Mouse (Mus musculus) naive thymus-derived CD4-positive, alpha-beta T cell, adult 2 months (primary cell): Measurements from ENCODE around the gene Ldlrap1.

ENCODE experiments used
- DNase-seq: peaks from one replicate; pipeline ENCODE4 v3.0.0-alpha.2; 2011; ENCODE audit warnings: low read depth

Gene Ldlrap1

DNA sequence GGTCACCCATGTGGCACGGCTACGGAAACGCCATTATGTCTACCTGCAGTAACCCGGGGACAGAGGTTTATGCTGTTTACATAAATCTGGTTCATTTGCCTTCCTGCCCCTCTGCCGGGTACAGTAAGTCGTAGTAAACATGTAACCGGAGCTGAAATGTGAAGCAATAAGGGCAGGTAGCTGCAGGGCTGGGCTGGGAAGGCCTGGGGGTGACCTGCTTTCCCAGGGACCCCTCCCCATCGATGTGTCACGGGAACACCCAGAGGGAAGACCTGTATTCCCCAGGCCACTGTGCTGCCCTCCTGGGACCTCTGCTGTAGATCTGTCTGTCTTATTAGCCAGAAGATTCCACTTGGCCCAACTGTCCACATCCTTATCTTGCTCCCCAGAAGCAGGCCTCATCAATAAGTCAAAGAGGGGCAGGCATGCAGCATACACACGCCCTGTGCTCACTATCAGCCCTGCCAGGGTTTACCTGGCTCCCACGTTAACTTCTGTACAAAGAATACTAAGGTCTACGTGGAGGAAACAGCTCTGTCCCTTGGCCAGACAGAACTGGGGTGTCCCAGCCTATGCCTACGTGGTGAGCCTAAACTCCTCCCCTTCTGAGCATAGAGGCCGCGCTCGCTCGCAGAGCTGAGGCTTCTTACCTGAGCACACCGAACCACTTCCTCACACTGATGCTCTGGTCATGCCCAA is 16.0 kb downstream of the Ldlrap1 start:
- DNase-seq = peak; percentile 74

DNA sequence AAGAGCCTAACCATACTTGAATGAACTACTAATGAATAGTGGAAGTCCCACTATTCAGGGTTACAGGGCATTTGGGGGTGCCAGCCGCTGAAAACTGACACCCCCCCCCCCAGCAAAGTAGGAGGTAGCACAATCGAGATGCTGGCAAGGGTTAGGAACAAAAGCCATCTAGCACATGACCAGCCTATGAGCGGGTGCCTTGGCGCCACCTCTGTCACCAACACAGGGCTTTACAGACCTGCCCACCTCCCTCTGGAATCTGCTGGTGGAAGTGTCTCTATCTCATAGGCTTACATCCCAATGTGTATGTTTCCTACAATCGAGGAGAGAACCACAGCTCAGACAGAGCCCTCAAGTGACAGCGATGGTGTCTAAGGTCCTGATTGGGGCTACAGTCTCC is 17.0 kb downstream of the Ldlrap1 start:
- no peak for DNase-seq

DNA sequence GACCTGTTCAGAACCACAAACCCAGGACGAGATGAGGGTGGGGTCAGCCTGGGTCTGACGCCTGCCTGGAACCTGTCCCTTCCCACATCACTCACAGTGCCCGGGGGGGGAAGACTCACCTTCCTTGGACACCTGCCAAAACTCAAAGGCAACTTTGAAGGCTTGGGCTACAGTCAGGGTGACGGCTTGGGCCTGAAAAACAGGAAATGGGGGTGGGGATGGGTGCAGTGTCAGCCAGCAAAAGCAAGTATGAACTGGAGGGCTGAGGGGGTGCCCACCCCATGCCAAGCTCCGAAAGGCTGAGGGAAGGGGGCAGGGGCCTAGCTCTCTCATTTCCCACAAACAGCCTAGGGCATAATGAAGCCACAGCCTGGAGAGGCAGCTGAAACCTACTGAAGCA is 17.6 kb downstream of the Ldlrap1 start:
- peak; percentile 96 for DNase-seq

DNA sequence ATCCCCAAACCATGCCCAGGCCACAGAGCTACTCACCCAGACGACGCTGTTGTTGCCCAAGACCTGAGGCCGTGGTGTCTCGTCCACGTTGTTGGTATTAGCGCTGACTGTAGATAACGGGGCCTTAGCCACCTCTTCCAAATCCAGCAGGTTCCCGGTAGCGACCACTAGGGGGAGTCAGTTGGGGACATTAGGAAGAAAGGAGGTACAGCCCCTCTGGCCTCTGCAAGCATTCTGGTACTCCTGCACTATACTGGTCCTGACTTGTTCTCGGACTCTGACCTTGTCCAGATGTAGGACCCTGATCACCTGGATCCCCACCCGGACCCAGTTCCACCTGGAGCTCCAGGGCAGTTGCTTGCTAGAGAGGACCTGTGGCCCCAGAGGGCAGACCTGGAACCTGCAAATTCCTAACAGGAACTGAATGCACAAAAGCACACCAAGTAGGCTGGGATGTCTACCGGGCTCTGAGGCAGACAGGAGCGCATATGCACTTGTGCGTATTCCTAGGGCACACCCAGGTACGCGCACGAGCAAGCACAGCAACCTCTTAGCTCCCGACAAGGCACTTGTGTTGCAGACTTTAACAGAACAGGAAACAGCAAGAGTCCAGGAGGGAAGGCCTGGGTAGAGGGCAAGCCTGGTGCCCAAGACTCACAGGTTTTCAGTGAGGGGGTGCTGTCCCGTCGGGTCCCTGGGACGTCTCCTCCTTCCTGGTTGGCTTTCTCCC is 18.4 kb downstream of the Ldlrap1 start:
- peak; percentile 84 for DNase-seq

DNA sequence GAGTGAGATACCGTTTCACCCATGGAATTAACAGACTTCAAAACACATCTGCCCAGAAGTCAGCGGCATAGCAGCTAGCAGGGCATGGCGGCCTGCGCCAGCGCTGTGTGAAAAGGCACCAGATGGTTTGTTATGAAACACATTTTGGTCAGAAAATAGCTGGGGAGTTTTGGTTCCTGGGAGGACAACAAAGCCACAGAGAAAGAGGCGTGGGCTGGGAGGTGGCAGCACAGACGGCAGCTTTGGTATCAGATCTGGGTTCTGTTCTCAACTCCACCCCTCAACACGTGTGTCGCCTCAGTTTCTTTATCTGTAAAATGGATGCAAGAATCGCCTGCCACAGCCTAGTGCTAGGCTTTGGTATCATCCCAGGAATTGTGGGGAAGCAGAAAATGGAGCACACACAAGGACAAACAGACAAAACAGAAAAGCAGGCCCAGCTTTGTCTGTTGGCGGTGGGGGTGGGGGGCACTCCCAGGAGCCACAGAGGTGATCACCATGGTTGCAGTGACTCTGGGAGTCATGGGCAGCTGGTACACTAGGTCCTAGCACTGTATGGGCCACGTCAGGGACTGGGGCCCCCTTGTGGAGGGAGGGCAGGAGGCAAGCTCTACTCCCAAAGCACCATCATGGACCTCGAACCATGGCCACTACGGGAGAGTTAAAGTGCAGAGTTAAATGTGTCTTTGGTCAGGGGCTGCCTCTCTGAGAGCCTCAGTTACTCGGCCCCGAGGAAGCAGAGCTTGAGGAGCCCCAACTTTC is 21.7 kb downstream of the Ldlrap1 start:
- no peak for DNase-seq

DNA sequence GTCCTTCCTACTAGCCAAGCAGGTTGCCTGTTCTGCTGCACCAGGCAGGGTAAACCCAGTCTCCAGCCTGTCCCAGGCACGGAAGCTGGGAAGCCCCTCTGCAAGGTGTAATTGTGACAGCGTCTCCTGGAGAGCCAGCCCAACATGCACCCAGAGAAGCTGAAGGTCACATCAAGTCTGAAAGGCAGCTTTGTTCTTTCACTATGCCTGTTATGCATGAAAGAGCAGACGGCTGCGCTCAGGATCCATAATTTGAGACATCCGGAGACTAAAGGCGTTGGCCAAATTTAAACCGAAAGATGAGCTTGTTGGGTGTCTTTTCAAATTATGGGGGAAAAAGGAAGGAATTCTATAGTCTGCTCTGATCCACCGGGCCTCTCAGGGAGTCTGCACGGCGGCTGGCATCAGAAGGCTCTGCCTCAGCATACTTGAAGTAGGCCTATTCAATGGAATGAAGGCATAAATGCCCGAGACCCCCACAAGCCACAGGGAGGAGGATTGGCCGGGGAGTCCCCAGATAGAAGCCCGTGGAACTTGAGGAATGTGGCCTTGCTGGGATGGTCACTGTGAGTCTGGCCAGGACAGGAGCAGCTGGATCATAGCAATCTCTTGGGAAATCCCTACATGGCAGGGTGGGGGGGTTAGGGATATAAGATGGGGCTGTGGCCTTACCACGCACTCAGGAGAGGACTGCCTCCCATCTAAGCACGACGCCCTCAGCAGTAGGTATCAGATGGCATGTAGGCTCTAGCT is 23.8 kb downstream of the Ldlrap1 start:
- no peak for DNase-seq

DNA sequence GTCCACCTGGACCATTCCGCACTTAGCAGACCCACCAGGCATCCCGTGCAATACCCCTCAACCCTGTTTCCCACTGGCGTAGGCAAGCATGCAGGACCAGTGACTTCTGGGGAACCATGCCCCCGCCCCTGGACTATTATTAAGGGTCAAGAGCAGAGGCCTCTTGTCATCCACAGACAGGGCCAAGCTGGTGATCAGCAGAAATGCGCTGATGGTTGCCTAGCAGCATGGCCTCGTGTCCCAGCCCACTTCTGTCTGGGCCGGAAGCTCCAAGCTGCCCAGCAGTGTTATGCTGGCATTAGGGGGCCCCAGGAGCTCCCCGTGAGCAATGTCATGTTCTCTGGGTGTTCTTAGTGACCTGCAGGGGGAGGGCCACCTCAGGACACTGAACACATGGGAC is 25.9 kb downstream of the Ldlrap1 start:
- no peak for DNase-seq

DNA sequence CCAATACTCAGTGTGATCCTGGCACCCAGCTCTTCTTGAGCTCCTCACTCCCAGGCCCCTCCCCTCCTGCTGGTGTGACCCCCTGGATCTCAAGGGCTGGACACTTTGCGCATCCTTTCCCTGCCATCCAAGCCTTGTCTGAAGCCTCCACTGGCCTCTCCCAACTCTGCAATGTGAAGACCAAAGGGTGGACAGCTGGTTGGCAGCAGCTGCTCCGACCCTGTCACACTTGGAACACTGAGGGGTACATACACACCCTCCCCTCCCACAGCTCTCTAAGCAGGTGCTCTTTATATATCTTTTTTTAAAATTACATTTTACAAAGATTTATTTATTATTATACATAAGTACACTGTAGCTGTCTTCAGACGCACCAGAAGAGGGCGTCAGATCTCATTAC is 27.6 kb downstream of the Ldlrap1 start:
- no peak for DNase-seq

DNA sequence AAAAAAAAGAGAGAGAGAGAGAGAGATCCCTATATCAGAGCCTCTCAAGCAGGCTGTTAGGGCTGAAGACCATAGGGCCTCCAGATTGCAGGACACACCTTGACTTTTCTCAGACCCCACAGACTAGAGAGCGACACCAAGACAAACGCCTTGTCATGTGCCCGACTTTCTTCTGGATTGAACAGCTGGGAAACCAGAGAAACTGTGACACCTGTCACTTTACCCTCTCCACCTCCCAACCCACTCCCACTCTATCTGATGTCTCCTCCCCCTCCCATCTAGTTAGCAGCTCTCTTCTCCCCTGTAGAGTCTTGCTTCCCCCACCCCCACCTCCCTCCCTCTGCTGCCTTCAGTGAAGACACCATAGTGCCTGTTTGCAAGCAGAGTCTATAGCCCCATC is 28.3 kb downstream of the Ldlrap1 start:
- DNase-seq = no peak

DNA sequence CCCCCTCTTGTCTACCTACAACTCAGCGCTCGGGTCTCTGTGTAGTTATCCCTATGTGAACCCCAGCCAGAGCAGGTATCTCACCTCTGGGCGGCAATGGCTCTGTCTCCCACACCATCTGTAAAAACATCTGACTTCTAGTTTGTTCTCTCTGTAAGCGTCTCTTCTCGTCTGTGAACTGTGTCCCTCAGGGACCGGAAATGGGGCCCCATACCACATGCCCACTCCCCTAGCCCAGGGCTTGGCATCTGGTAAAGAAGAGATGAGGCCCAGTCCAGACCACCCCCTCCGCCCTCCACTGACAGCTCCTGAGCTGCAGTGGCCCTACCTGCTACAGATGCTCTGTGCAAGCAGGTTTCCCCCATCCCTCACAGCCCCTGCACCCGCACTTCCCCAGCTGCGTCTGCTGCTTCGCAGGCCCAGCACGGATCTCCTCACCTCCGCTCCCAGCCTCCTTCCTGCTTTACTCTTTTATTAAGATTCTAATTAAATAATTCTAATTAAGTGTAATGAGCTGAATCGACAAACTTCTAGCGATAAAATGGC is 30.4 kb downstream of the Ldlrap1 start:
- DNase-seq = peak; percentile 57

DNA sequence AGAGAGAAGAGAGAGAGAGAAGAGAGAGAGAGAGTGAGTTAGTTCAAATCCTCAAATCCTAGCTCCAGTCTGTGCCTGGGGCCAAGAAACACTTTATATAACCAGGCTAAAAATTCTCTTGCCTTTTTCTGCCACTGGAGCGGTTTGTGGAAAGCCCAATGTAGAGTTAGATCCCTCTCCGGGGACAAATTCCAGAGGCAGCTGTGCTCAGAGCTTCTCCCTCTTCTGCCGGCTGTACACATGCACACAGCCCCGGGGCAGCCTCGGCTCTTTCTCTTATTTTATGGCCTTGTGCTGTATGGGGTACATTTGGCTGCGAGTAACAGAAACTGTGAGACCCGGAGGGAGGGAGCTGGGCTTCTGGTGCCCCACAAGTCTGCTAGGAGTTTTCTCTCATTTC is 31.7 kb downstream of the Ldlrap1 start:
- DNase-seq = no peak

DNA sequence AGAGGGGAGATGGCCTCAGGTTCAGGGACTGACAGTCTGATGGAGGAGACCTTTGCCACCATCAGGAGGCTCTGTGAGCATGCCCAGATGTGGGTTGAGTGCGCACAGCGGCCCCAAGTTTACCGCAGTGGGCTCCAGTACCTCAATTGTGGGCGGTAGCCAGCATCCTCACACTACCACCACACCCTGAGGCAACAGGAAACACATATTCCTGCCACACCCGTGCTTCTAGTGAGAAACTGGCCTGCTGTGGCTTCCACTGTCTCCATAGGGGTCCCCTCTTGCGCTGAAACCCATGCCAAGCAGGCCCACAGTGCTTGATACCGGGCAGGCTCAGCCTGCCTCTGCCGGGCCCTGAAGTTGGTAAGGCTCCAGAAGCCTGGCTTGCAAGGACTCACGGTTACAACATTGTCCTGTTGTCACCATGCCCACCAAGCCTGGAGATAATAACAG is 33.2 kb downstream of the Ldlrap1 start:
- DNase-seq = peak; percentile 89

DNA sequence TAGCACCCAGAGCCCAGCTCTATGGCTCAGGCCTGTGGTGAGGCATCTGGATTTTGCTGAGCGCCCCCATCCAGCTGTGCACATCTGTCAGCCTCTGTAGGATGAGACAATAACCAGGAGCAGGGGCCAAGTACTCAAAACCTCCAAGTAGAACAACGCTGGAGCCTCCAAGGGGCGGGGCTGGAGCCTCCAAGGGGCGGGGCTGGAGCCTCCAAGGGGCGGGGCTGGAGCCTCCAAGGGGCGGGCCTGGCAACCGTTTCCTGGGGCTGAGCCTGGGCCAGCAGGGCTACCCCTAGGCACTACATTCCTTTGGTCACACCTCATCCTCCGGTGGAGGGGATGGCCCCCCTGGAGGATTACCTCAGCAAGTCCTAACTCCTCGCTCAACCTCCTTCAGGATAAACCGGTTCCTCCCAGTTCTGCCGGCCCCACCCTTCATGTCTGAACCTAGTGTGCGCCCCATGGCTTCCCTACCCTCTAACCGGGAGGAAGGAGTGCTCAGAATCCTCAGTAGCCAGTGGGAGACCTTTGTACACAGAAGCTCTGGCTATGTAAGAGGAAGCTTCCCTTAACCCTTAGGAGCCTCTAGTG is 33.7 kb downstream of the Ldlrap1 start:
- no peak for DNase-seq

DNA sequence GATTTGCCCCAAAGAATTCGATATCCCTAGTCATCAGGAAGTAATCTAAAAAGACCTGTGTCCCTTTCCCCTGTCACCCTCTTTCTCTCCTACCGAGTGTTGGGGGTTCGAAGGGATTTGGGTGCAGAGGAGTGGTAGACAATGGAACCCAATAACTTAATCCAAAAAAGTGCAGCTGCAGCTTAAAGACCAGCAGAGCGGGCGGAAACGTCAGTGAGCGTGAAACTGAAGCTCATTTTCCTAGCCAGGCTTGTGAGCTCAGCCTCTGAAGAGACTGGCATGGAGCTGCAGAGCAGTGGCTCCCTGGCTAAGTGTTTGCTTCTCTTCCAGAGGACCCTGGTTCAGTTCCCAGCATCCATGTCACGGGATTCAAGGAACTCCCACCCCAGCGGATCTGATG is 34.5 kb downstream of the Ldlrap1 start:
- DNase-seq = no peak

DNA sequence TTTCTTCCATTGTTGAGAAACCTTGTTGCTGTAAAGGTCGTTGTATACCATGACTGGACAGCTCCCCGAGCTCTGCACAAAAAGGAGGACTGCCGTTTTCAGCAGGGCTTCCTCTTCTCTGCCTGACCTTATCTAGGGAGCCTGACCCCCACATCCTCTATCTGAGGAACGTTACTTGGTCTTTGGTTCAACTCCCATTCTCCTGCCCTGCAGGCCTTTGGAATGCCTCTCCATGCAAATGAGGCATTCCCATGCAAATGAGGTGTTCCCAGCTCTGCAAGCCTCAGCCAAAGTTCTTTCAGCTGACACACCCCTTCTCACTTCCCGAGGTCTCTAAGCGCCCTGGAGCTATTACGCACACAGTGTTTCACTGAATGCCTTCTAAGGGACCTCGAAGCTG is 37.7 kb downstream of the Ldlrap1 start:
- no peak for DNase-seq

DNA sequence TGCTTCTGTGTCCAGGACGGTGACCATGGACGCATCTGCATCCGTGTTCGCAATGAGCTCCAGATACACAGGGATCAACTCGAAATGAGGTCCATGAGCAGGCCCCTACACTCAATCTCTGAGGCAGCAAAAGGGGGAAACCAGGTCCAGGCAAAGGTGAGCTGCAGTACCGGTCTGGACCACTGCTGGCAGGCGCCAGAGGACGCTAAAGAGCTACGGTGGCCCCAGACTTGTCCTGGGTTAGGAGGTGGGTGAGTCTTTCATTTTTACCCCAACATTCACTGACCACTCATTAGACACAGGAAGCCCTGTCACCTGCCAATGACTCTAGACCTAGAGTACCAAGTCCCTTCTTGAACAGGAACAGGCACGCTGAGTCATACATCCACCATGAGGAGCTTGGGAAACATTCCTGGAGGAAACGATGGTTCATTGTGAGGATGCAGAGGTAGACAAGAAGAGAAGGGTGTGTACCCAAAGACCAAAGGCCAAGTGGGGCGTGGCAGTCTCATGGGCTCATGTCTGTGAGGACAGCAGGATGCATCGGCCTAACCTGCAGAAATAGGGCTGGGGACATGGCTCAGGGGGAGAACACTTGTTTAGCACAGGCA is 42.0 kb downstream of the Ldlrap1 start:
- DNase-seq = no peak

DNA sequence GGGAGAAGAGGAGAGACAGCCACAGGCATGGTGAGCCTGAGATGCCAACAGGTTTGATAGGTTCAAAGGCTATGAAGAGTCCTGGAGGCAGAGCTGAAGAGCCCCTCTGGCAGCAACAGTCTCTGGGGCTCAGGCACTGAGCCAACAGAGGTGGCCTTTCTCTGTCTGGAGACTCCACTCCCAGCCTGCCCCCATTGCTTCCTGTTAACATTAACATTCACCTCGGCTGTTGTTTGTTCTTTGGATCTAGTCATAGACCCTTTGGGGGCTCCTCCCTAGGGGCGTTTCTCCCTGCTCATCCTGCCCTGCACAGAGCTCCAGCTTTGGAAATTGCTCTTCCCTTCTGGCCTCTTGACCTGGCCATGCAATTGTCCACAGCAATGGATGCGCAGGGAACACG is 42.9 kb downstream of the Ldlrap1 start:
- DNase-seq = no peak

DNA sequence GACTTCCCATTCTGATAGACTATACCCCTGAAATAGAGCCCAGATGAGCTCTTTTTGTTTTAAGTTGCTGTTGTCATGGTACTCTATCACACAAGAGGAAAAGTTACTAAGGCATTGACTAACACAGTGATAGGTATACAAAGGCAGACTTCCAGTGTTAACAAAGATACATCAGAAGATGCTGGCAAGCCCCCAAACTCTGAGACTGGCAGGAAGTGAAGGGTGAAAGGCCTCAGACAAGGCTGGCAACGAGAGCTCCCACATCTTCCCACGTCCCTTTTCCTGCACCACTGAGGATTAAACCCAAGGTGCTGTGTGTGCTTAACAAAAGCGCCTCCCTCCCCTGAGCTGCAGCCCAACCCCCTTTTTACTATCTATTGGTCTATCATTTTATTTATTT is 44.6 kb downstream of the Ldlrap1 start:
- DNase-seq = no peak

DNA sequence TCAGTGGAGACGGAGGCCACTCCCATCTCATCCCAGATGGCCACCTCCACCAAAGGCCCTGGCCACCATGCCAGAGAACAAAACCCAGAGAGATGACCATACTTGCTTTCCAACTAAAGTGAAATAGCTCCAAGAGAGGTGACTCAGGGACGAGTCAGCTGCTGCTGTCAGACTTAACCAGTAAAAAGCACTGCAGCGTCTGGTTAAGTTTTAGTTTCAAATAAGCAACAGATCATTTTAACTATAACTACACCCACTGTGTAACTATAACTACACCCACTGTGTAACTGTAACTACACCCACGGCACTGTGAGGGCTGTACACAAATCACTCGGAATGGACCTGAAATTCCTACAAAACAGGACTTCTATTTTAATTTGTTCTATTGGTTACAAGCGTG is 46.7 kb downstream of the Ldlrap1 start:
- no peak for DNase-seq

DNA sequence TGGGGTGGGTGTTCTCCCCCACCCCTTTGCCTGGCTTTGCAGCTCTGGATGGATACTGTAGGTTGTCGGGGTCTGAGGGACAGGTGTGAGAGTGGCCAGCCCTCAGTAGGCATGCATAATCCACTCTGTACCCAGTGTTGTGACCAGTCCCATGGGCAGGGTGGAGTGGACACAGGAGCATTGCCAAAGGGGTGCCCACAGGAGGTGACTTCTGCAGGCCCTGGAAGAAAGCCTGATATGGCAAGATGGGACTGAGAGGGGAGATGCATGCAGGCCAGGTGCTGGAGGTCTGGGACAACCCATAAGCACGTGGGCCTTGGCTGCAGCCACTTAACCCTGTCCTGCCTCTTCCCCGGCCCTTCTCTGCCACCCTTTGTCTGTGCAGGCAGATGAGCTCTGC is 47.5 kb downstream of the Ldlrap1 start:
- DNase-seq = no peak

DNA sequence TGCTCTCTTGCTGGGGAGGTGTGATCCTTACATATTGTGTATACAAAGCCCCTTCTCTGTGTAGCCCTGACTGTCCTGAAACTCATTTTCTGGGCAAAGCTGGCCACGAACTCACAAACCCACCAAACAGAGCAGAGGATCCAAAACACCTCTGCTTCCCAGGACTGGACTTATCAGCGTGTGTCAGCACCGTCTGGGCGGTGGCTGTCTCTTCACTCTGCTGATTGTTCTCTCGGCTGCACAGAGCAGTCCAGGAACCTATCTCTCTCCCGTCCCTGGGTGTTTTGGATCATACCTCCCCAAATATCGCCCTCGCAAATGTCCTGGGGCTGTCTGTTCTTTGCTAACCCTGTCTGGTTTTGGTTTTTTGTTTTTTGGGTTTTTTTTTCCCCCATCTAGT is 48.3 kb downstream of the Ldlrap1 start:
- DNase-seq = no peak
